Mouse (Mus musculus) spleen, adult 2 months (tissue): Measurements from ENCODE around the gene Stk39. TPM values are rescaled to one million over a fixed set of nuclear protein-coding genes. Genes with fewer than 3 reads are reported as not detected.

Experiments used
- DNase-seq, 2 experiments: peaks; one replicate each; pipeline versions ENCODE4 v3.0.0 to v3.0.0-alpha.2; 2012 to 2021; ENCODE audit warnings: low spot score in 2 of 2, low read depth in 1 of 2
- H3K27ac ChIP-seq: fragments of 200-500 bp; 2 replicates; pipeline ENCODE4 v1.5.1; 2012; ENCODE audit warnings: low read length, inconsistent platforms; ENCODE audit not compliant: insufficient read depth
- H3K27me3 ChIP-seq: fragments of 200-500 bp; 2 replicates; pipeline ENCODE4 v1.6.1; 2012; ENCODE audit warnings: mild to moderate bottlenecking, moderate library complexity, low read length, inconsistent platforms; ENCODE audit not compliant: control insufficient read depth, insufficient read depth
- H3K36me3 ChIP-seq: fragments of 200-500 bp; 2 replicates; pipeline ENCODE4 v1.6.1; 2012; ENCODE audit warnings: mild to moderate bottlenecking, low read length, inconsistent platforms; ENCODE audit not compliant: control insufficient read depth, insufficient read depth
- H3K4me1 ChIP-seq: fragments of 200-500 bp; 2 replicates; pipeline ENCODE4 v1.6.1; 2011; ENCODE audit warnings: inconsistent platforms; ENCODE audit not compliant: control insufficient read depth, insufficient read depth, insufficient read length
- H3K4me3 ChIP-seq: fragments of 200-500 bp; 2 replicates; pipeline ENCODE4 v1.5.1; 2011; ENCODE audit warnings: mild to moderate bottlenecking, inconsistent platforms; ENCODE audit not compliant: insufficient read depth, insufficient read length; ENCODE audit errors: extremely low read depth
- CTCF ChIP-seq: fragments of 200-500 bp; IDR thresholded peaks from 2 replicates; pipeline ENCODE4 v1.5.1; 2011; ENCODE audit warnings: mild to moderate bottlenecking, inconsistent platforms; ENCODE audit not compliant: insufficient read depth, insufficient read length, insufficient replicate concordance; ENCODE audit errors: extremely low read depth
- POLR2A ChIP-seq: fragments of 200-500 bp; IDR thresholded peaks from 2 replicates; pipeline ENCODE4 v1.6.1; 2011; ENCODE audit warnings: low read depth, low read length, inconsistent platforms
- WGBS: fragments of 180-500 bp; shearing (Covaris S2); methylation state at CpG from one replicate; pipeline ENCODE4 v1.1.7; 2018; 5-methylcytosine and 5-hydroxymethylcytosine counted together
- polyA plus RNA-seq: library from polyadenylated mRNA; depleted of rRNA; stranded (reverse); fragments of >200 nt; gene quantifications from 2 replicates; pipeline ENCODE4 v1.2.3, GENCODE M21; 2012

Gene Stk39
- polyA plus RNA-seq, 1 experiment = 3.8 TPM

DNA sequence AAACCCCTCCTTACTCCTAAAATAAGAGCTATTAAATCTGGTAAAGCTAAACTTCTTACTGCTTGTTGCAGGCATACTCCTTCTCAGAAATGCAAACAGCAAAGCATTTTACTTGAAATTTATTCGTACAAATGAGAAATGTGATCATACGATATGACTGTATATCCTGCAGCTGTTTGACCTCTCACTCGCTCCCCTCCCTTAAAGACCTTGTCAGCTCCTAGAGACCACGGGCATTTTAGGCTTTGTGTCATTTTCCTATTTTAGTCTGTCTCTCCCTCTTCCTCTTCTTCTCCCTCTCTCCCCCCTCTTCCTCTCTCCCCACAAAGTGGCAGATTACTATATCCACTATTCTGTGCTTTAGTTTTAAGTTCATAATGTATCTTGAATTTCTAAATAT lies 200.8 kb downstream of the Stk39 start:
- Histone ChIP-seq H3K4me3 (no peak overlapping the region), H3K27me3 (no peaks in the 10 kb centered on the region), H3K27ac (no peak overlapping the region), H3K4me1 (no peaks in the 10 kb centered on the region), H3K36me3 (no peaks in the 10 kb centered on the region)
- no peak for TF ChIP-seq POLR2A
- TF ChIP-seq CTCF = no peak
- WGBS = 66% methylated on average over 4 of the region's 4 CpGs
- no peak for DNase-seq

- WGBS = 88% methylated on average over 6 of the region's 6 CpGs
- H3K36me3 ChIP-seq = no peaks in the 10 kb centered on the region
- H3K27ac ChIP-seq = no peak overlapping the region
- TF ChIP-seq CTCF (no peak), POLR2A (no peak)
- no peaks in the 10 kb centered on the region for H3K4me1 ChIP-seq
- DNase-seq = no peak
- H3K27me3 ChIP-seq = no peaks in the 10 kb centered on the region
- H3K4me3 ChIP-seq = no peak overlapping the region
These were observed 201.2 kb downstream of the Stk39 start for GRCm38 (mm10) chr2:68270836-68271235.

GRCm38 (mm10) chr2:68269646-68270045 lies 202.4 kb downstream of the Stk39 start:
- Histone ChIP-seq H3K4me3 (no peak overlapping the region), H3K27me3 (no peaks in the 10 kb centered on the region), H3K4me1 (no peaks in the 10 kb centered on the region), H3K36me3 (no peaks in the 10 kb centered on the region), H3K27ac (no peak overlapping the region)
- WGBS = 89% methylated on average over 4 of the region's 4 CpGs
- no peak for DNase-seq
- TF ChIP-seq POLR2A (no peak), CTCF (no peak)

- no peak overlapping the region for H3K27ac ChIP-seq
- DNase-seq = no peak
- no peaks in the 10 kb centered on the region for H3K36me3 ChIP-seq
- no peaks in the 10 kb centered on the region for H3K27me3 ChIP-seq
- TF ChIP-seq CTCF (no peak), POLR2A (no peak)
- no peaks in the 10 kb centered on the region for H3K4me1 ChIP-seq
- H3K4me3 ChIP-seq = no peak overlapping the region
- WGBS = 79% methylated on average over 5 of the region's 5 CpGs
These were observed 207.2 kb downstream of the Stk39 start for GRCm38 (mm10) chr2:68264826-68265225.

DNA sequence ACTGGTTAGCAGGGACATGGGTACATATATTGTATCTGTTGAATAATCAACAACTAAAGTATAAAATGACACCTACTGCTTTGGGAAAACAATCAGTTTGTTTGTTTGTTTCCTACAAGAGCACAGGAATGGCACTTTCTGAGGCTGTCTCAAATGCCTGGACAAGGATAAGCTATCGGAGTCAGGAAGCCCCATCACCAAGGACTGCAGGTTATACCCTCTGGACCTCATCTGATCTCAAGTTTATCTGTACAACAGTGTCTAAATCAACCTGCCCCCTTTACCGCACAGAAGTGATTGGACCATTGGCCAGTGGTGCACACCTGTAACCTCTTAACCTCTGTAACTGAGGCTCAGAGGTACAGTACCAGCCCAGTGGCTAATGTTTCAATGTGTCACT lies 211.2 kb downstream of the Stk39 start:
- Histone ChIP-seq H3K4me1 (no peaks in the 10 kb centered on the region), H3K4me3 (no peak overlapping the region), H3K27me3 (no peaks in the 10 kb centered on the region), H3K27ac (no peak overlapping the region), H3K36me3 (no peaks in the 10 kb centered on the region)
- WGBS = 86% methylated on average over 2 of the region's 2 CpGs
- no peak for DNase-seq
- TF ChIP-seq CTCF (no peak), POLR2A (no peak)

GRCm38 (mm10) chr2:68257571-68257970 lies 214.5 kb downstream of the Stk39 start:
- no peak for DNase-seq
- no peak overlapping the region for H3K27ac ChIP-seq
- TF ChIP-seq CTCF (no peak), POLR2A (no peak)
- H3K27me3 ChIP-seq = no peaks in the 10 kb centered on the region
- no peaks in the 10 kb centered on the region for H3K4me1 ChIP-seq
- no peaks in the 10 kb centered on the region for H3K36me3 ChIP-seq
- 88% methylated on average over 6 of the region's 6 CpGs for WGBS
- no peak overlapping the region for H3K4me3 ChIP-seq

DNA sequence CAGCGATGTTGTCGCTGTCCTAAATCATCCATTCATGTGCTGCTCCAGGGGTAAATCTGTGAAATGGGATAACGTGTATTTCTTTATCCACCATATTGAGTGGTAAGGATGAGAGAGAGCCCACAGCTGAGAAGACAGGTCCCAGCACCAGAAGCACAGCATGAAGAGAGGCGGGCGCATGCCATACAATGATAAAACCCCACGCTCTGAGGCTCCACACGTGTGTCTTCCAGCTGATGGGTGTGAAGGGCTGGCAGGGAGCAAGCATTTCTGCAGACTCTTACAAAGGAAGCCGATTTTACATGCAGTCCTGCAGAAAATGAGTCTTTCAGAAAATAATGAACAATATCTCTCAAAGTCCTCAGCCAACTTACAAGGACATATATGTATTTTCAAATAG lies 215.6 kb downstream of the Stk39 start:
- Histone ChIP-seq H3K4me3 (no peak overlapping the region), H3K27ac (no peak overlapping the region), H3K27me3 (no peaks in the 10 kb centered on the region), H3K4me1 (no peaks in the 10 kb centered on the region), H3K36me3 (no peaks in the 10 kb centered on the region)
- TF ChIP-seq CTCF = no peak
- no peak for TF ChIP-seq POLR2A
- no peak for DNase-seq
- WGBS = 90% methylated on average over 8 of the region's 8 CpGs
